Mouse (Mus musculus): Measurements from ENCODE around the gene Sept9. TPM values are rescaled to one million over a fixed set of nuclear protein-coding genes. Genes with fewer than 3 reads are reported as not detected.
A peak's percentile ranks its signal among the peaks of the same experiment; 100 is the strongest.

Sept9 gene
- total RNA-seq (2021): 10 to 100 TPM; 70.0 to 71.1 TPM

GRCm38 (mm10) chr11:117199282-117200175 is at the start of gene Sept9:
Sept9 (plus strand) TSS chr11:117199661.
- peak in 1 of 2 experiments; percentile 24 for DNase-seq
- intact Hi-C loops (cut with DNase I): no loop called here

GRCm38 (mm10) chr11:117150467-117150966 is 48.9 kb upstream of the Sept9 start:
- intact Hi-C loops (cut with DNase I): no loop called here
- no peak for DNase-seq

GRCm38 (mm10) chr11:117151461-117151860 is 48.0 kb upstream of the Sept9 start:
- DNase-seq: no peak
- intact Hi-C loops (cut with DNase I): no loop called here

GRCm38 (mm10) chr11:117152541-117152940 is 46.9 kb upstream of the Sept9 start:
- DNase-seq: no peak
- intact Hi-C loops (cut with DNase I): no loop called here

- intact Hi-C loops (cut with DNase I): no loop called here
- DNase-seq: no peak
Measured at GRCm38 (mm10) chr11:117153553-117153952, 45.9 kb upstream of the Sept9 start.

- peak in 1 of 2 experiments; percentile 47 for DNase-seq
Measured at GRCm38 (mm10) chr11:117154088-117154815, 45.2 kb upstream of the Sept9 start.

GRCm38 (mm10) chr11:117156725-117157124 is 42.7 kb upstream of the Sept9 start:
- intact Hi-C loops (cut with DNase I): no loop called here
- no peak for DNase-seq

More at GRCm38 (mm10) chr11:117154088-117154815, 45.2 kb upstream of the Sept9 start:
- intact Hi-C loops (cut with DNase I): no loop called here

- peak; percentile 45 to 53 for DNase-seq
- intact Hi-C loops (cut with DNase I): no loop called here
Measured at GRCm38 (mm10) chr11:117158343-117158742, 41.1 kb upstream of the Sept9 start.

- no peak for DNase-seq
- intact Hi-C loops (cut with DNase I): no loop called here
Measured at GRCm38 (mm10) chr11:117159257-117159945, 40.1 kb upstream of the Sept9 start.

GRCm38 (mm10) chr11:117159946-117160307 is 39.5 kb upstream of the Sept9 start:
- DNase-seq: peak; percentile 68 to 73
- intact Hi-C loops (cut with DNase I): no loop called here

- DNase-seq: no peak
- intact Hi-C loops (cut with DNase I): no loop called here
Measured at GRCm38 (mm10) chr11:117160791-117161190, 38.7 kb upstream of the Sept9 start.

GRCm38 (mm10) chr11:117161574-117161973 is 37.9 kb upstream of the Sept9 start:
- intact Hi-C loops (cut with DNase I): no loop called here
- no peak for DNase-seq

- intact Hi-C loops (cut with DNase I): no loop called here
- no peak for DNase-seq
Measured at GRCm38 (mm10) chr11:117163098-117163497, 36.4 kb upstream of the Sept9 start.

- intact Hi-C loops (cut with DNase I): no loop called here
- no peak for DNase-seq
Measured at GRCm38 (mm10) chr11:117163771-117164170, 35.7 kb upstream of the Sept9 start.

GRCm38 (mm10) chr11:117168278-117169087 is 31.0 kb upstream of the Sept9 start:
- peak; percentile 39 to 53 for DNase-seq
- intact Hi-C loops (cut with DNase I): no loop called here

GRCm38 (mm10) chr11:117169088-117169635 is 30.3 kb upstream of the Sept9 start:
- intact Hi-C loops (cut with DNase I): no loop called here
- DNase-seq: no peak

- DNase-seq: no peak
- intact Hi-C loops (cut with DNase I): loop anchor here (5.0 kb wide), 1 partner anchor 33 kb away; no protein-coding TSS in a partner anchor
Measured at GRCm38 (mm10) chr11:117169801-117170565, 29.5 kb upstream of the Sept9 start.

- intact Hi-C loops (cut with DNase I): loop anchor here (5.0 kb wide), 1 partner anchor 37 kb away; no protein-coding TSS in a partner anchor
- no peak for DNase-seq
Measured at GRCm38 (mm10) chr11:117174098-117174892, 25.2 kb upstream of the Sept9 start.

Data from heart, postnatal 10 days (tissue).